Mouse (Mus musculus) C2C12 (cell line): ENCODE data around the gene Slc4a2. TPM values are rescaled to one million over a fixed set of nuclear protein-coding genes. Genes with fewer than 3 reads are reported as not detected.

Source experiments
- H3K27me3 ChIP-seq: one replicate; pipeline ENCODE4 v1.6.1; 2011; ENCODE audit not compliant: control insufficient read depth, insufficient read depth, insufficient read length
- H3K36me3 ChIP-seq: one replicate; pipeline ENCODE4 v1.6.1; 2011; ENCODE audit not compliant: control insufficient read depth, insufficient read depth
- H3K4me3 ChIP-seq: one replicate; pipeline ENCODE4 v1.5.1; 2011; ENCODE audit warnings: mild to moderate bottlenecking, control low read depth; ENCODE audit not compliant: poor library complexity, insufficient read depth, severe bottlenecking
- H3K79me2 ChIP-seq: one replicate; pipeline ENCODE4 v1.6.1; 2011; ENCODE audit not compliant: control insufficient read depth, insufficient read depth
- H3K79me3 ChIP-seq: one replicate; pipeline ENCODE4 v1.6.1; 2011; ENCODE audit warnings: low read depth, control low read depth
- H3ac ChIP-seq: one replicate; pipeline ENCODE3; 2011; ENCODE audit warnings: low read depth; ENCODE audit not compliant: control insufficient read depth, insufficient read length
- CEBPB ChIP-seq: IDR thresholded peaks from one replicate; pipeline ENCODE4 v1.6.1; 2011; ENCODE audit warnings: low read depth, mild to moderate bottlenecking, control low read depth, moderate library complexity
- CTCF ChIP-seq: IDR thresholded peaks from one replicate; pipeline ENCODE4 v1.5.1; 2011; ENCODE audit not compliant: control insufficient read depth, insufficient read depth, insufficient read length
- FOSL1 ChIP-seq: IDR thresholded peaks from one replicate; pipeline ENCODE4 v1.8.0; 2011; ENCODE audit warnings: mild to moderate bottlenecking, low read length; ENCODE audit not compliant: poor library complexity, insufficient read depth, severe bottlenecking
- MAX ChIP-seq: IDR thresholded peaks from one replicate; pipeline ENCODE4 v1.6.1; 2011; ENCODE audit warnings: mild to moderate bottlenecking, control low read depth
- MYOD1 ChIP-seq: IDR thresholded peaks from one replicate; pipeline ENCODE4 v1.6.1; 2011; ENCODE audit warnings: low read depth; ENCODE audit not compliant: control insufficient read depth, insufficient read length
- MYOG ChIP-seq: IDR thresholded peaks from one replicate; pipeline ENCODE4 v1.6.1; 2011; ENCODE audit not compliant: control insufficient read depth, insufficient read length; ENCODE audit errors: extremely low read depth
- USF1 ChIP-seq: IDR thresholded peaks from one replicate; pipeline ENCODE4 v1.6.1; 2011; ENCODE audit warnings: low read depth, mild to moderate bottlenecking, control low read depth, moderate library complexity
- polyA plus RNA-seq: library from polyadenylated mRNA; unstranded; fragments of >200 nt; fragmentation: generic; extraction: Trizol; gene quantifications from one replicate; pipeline ENCODE4 v1.2.1, GENCODE M21; 2012; ENCODE audit warnings: missing spikeins

Slc4a2 gene
- polyA plus RNA-seq, 1 experiment = 76.4 TPM

- no peak for TF ChIP-seq MAX
- TF ChIP-seq FOSL1 = no peak
- no peak for TF ChIP-seq CTCF
- no peak for TF ChIP-seq CEBPB
- TF ChIP-seq MYOG = no peak
- TF ChIP-seq MYOD1 = no peak
- H3K79me2 ChIP-seq = peaks cover 22% of the 10 kb centered on the region
- no peaks in the 10 kb centered on the region for H3K27me3 ChIP-seq
- no peak overlapping the region for H3ac ChIP-seq
- peaks cover 62% of the 10 kb centered on the region for H3K36me3 ChIP-seq
- H3K4me3 ChIP-seq = no peak overlapping the region
- peaks cover 8% of the 10 kb centered on the region for H3K79me3 ChIP-seq
Observed at GRCm38 (mm10) chr5:24442029-24442428, 18.4 kb downstream of the Slc4a2 start.

- Histone ChIP-seq H3K79me3 (peaks cover 8% of the 10 kb centered on the region), H3K4me3 (no peak overlapping the region), H3K27me3 (no peaks in the 10 kb centered on the region), H3ac (no peak overlapping the region), H3K36me3 (peaks cover 50% of the 10 kb centered on the region), H3K79me2 (peaks cover 22% of the 10 kb centered on the region)
- no peak for TF ChIP-seq USF1
- no peak for TF ChIP-seq CEBPB
- no peak for TF ChIP-seq MYOD1
- no peak for TF ChIP-seq MAX
- TF ChIP-seq FOSL1 = no peak
- no peak for TF ChIP-seq MYOG
- TF ChIP-seq CTCF = no peak
Observed at GRCm38 (mm10) chr5:24443204-24443603, 19.6 kb downstream of the Slc4a2 start.

DNA sequence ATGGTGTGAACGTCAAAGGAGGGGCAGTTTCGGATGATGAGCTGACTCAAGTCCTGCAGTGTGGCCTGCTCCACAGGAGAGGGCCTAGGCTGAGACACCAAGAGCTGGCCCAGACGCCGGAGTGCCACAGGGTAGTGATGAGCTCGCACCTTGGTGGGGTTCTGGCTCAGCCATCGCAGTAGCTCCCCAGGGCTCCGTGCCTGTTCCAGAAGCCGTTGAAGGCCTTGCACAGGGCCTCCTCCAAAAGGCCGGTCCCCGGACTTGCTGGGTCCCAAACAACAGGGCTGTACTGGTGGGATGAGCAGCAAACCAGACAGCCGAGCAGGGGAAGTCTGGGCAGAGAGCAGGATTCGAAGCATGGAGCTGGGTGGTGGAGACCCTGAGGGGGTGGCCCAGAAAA, 20.3 kb downstream of the Slc4a2 start:
- H3K36me3 ChIP-seq = peaks cover 43% of the 10 kb centered on the region
- H3K4me3 ChIP-seq = peak overlapping the region; percentile 75
- no peaks in the 10 kb centered on the region for H3K27me3 ChIP-seq
- H3K79me3 ChIP-seq = peaks cover 8% of the 10 kb centered on the region
- no peak for TF ChIP-seq USF1
- no peak for TF ChIP-seq MYOG
- TF ChIP-seq MYOD1 = no peak
- TF ChIP-seq MAX = no peak
- no peak for TF ChIP-seq CEBPB
- TF ChIP-seq CTCF = no peak
- no peak for TF ChIP-seq FOSL1
- H3K79me2 ChIP-seq = peaks cover 22% of the 10 kb centered on the region
- peak overlapping the region; percentile 41 for H3ac ChIP-seq

DNA sequence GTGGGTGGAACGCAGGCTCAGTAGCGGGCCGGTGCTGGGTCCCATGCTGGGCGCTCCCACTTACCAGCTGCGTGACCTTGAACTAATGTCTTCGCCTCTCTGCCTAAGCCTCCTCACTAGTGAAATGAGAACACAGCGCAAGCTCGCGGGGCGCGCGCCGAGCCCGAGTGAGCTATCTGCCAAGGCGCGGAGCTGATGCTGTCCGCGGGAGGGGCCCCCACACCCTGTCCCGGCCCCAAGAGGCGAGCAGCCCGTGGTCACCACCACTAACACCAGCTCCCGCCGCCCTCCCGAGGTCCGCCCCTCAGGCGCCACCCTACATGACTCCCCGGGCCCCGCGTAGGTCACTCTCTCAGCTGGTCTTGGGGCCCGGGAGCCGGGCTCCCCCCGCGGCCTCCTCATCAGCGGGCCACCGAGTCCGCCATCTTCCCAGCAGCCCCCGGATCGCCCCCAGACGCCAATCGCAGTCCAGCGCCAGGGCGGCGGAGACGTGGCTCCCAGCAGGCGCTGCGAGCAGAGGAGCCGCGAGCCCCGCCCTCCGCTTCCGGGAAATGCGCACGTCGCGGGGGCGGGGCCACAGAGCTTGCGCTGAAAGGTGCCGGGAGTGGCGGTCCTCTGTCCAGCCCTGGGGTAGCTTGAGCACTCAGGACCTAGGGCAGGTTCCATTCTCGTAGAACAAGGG, 21.2 kb downstream of the Slc4a2 start, which contains the start of gene Fastk:
TSS of gene Fastk (minus strand) at position 542 of the 682 bp plus-strand sequence.
- H3K4me3 ChIP-seq = peak within 1 kb of the TSS; percentile 75
- peaks cover 8% of the 10 kb centered on the region for H3K79me3 ChIP-seq
- no peaks in the 10 kb centered on the region for H3K27me3 ChIP-seq
- H3ac ChIP-seq = peak within 1 kb of the TSS; percentile 89
- peaks cover 35% of the 10 kb centered on the region for H3K36me3 ChIP-seq
- peaks cover 22% of the 10 kb centered on the region for H3K79me2 ChIP-seq
- TF ChIP-seq USF1 (no peak), CEBPB (no peak), MYOG (no peak)

DNA sequence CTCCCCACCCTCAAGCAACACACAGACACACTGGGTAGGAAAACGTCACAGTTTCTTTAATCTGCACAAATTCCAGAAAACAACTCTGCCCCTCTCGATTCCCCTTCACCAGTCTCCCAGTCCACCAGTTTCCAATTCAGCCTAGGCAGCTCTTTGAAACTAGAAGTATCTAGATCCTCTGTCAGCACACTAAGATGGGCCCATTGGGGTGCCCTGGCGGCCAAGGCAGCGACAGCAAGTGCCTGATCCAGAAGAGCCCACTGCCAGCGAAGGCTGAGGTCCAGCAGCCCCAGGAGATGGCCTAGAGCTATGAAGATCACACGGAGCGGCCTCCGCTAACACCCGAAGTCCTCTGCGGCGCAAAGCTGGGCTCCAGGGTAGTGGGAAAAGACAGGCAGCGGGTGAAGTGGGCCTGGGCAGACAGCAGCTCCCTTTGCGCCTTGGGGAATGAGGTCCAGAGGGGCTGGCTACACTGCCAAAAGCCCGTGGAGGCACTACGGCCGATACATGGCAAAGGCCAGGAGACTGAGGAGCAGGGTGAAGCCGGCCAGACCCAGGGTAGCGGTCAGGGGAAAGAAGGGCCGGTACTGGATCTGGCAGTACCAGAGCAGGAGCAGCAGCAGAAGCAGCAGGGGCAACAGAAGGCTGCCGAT, 21.9 kb downstream of the Slc4a2 start:
- Histone ChIP-seq H3ac (peak overlapping the region; percentile 6), H3K36me3 (peaks cover 28% of the 10 kb centered on the region), H3K27me3 (no peaks in the 10 kb centered on the region), H3K4me3 (peak overlapping the region; percentile 75), H3K79me3 (peaks cover 8% of the 10 kb centered on the region), H3K79me2 (peaks cover 22% of the 10 kb centered on the region)
- no peak for TF ChIP-seq MAX
- TF ChIP-seq CEBPB = no peak
- TF ChIP-seq CTCF = no peak
- no peak for TF ChIP-seq MYOD1
- no peak for TF ChIP-seq FOSL1
- TF ChIP-seq MYOG = no peak
- TF ChIP-seq USF1 = no peak

- no peak for TF ChIP-seq USF1
- no peak for TF ChIP-seq FOSL1
- no peak for TF ChIP-seq MAX
- no peak for TF ChIP-seq CEBPB
- TF ChIP-seq MYOG = no peak
- no peak for TF ChIP-seq MYOD1
- no peak for TF ChIP-seq CTCF
- Histone ChIP-seq H3K27me3 (no peaks in the 10 kb centered on the region), H3K79me3 (peaks cover 8% of the 10 kb centered on the region), H3ac (no peak overlapping the region), H3K79me2 (peaks cover 22% of the 10 kb centered on the region), H3K36me3 (peaks cover 19% of the 10 kb centered on the region), H3K4me3 (no peak overlapping the region)
Observed at GRCm38 (mm10) chr5:24446630-24447029, 23.0 kb downstream of the Slc4a2 start.
